Mouse (Mus musculus) cortical plate, adult 2 months (tissue): ENCODE measurements around the gene Cul9.

ENCODE experiments used
- CTCF ChIP-seq: fragments of 200-500 bp; IDR thresholded peaks from 2 replicates; pipeline ENCODE4 v1.5.1; 2011; ENCODE audit warnings: mild to moderate bottlenecking, control low read depth, low read length; ENCODE audit not compliant: insufficient read depth; ENCODE audit errors: extremely low read depth
- POLR2A ChIP-seq: fragments of 200-500 bp; IDR thresholded peaks from 2 replicates; pipeline ENCODE4 v1.6.1; 2011; ENCODE audit warnings: mild to moderate bottlenecking, low read length, control low read depth; ENCODE audit not compliant: insufficient read depth; ENCODE audit errors: extremely low read depth

DNA sequence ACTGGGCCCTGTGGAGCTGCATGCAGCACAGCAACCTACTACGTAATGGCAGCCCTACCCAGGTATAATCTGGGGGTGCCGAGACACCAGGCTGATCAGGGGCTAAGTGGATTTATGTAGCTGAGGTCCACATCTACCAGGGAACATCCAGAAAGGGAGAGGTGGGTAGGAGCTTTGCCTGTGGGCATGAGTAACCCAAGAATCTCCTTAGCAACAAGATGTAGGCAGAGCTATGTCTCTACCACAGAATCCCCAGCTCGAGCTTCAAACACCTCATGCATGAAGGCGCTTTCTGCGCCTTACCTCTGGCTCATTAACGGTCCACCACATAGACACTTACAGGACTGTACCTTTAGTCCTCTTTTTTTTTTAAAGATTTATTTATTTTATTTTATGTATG is 49.1 kb upstream of the Cul9 start:
- TF ChIP-seq CTCF (no peak), POLR2A (peak; percentile 47)
